Mouse (Mus musculus) layer of hippocampus, adult 8-10 months (tissue): ENCODE data around the gene Cdk19. TPM values are rescaled to one million over a fixed set of nuclear protein-coding genes. Genes with fewer than 3 reads are reported as not detected.
"Not testable (repeated sequence)": the region's sequence is repeated elsewhere in the genome, so short reads cannot be mapped to it uniquely, and the experiment has no call there.

Experiments
- DNase-seq, 2 experiments: peaks; one replicate each; pipeline ENCODE4 v3.0.0; 2022; ENCODE audit warnings: low spot score in 2 of 2
- total RNA-seq, 4 experiments: library from RNA; stranded (reverse); gene quantifications; 2 replicates each; pipeline ENCODE4 v1.2.4; 2022

The Cdk19 gene
- total RNA-seq, 4 experiments from 2014 or later: 32.8 to 35.1 (median 34.0) TPM

- no peak for DNase-seq
These were observed 139.3 kb downstream of the Cdk19 start for GRCm38 (mm10) chr10:40478626-40479025.

DNA sequence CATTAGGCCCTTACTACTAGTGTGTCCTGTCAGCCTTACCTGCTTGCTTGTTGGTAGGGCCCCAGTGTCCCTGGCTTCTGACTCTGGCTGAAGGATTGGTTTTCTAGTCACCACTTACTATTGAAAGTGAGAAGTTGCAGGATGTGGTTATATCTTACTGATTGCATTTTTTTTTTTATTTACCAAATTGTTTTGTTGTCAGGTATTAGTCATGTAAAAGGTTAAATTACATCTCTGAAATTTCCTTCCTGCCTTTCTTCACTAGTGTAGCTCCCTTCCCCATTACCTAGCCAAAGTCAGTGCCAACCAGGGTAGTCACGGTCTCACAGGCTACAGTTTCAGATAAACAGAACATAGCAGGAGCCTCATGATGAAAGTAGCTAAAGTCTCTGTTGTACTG is 139.9 kb downstream of the Cdk19 start:
- no peak for DNase-seq

- no peak for DNase-seq
These were observed 140.3 kb downstream of the Cdk19 start for GRCm38 (mm10) chr10:40479621-40480193.

- no peak for DNase-seq
These were observed 142.2 kb downstream of the Cdk19 start for GRCm38 (mm10) chr10:40481534-40481933.

DNA sequence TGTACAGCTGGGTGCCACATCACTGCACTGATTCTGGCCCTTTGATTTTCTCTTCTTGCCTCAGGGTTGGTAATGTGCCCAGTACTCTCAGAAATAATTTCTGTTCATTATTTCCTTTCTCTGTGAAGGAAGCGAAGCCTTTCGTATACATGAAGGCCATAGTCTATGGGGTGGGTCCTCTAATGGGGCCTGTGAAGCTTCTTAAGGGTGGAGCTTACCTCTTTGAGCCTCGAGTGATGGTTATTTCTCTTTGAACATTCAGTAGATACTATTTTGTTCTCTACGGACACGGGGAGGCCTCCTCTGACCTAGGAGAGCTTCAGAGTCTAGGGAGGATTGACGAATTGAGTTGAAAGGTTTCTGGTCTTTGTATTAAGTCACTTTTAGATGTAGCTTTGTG is 142.9 kb downstream of the Cdk19 start:
- DNase-seq: no peak

DNA sequence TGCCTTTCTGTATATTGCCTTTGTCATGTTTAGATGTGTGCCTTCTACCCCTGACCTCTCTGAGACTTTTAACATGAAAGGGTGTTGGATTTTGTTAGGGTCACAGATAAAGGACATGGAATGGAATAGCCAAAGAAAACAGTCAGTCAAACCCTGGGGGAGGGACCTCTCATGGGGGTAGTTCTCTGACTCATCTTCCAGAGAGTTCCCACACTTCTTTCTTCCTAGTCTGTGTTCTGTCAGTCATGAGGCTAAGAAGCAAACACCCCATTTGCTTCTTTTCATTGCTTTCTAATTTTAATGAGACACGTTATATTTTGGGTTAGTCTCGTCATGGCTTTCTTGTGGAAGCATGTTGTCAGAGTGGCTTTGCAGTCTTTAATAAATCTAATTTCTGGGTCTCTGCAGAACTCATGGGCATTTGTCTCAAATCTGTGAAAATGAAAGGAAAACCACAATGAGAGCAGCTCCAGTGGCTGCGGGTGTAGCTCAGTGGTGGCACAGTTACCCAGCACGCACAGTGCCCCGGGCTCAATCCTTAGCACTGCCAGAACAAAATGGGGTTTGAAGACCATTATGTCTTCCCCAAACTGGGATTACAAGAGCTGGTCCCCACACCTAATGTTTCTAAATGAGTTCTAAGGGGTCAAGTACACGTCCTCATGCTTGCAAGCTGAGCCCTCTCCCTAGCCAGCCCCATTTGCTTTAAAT is 149.9 kb downstream of the Cdk19 start:
- no peak for DNase-seq

DNA sequence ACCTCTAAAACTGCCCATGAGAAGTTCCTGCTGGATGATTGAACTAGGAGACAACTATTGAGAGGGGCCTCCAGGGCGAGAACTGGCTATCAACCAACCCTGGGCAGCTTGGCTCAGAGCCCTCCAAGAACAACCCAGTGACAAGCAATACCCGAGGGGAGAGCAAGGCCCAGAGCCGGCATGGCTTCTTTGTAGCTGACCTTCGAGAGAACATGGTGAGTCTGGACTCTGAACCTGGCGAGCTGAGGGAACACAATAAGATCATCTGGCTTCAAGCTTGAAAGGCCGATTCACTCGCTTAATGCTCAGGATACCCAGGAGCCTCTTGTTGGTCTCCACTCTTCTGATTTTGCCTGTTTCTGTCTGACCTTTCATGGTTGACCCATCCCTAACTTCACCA is 151.8 kb downstream of the Cdk19 start:
- no peak for DNase-seq

GRCm38 (mm10) chr10:40491748-40492147 is 152.4 kb downstream of the Cdk19 start:
- DNase-seq: no peak

GRCm38 (mm10) chr10:40494181-40495162 is 155.1 kb downstream of the Cdk19 start:
- DNase-seq: no peak

GRCm38 (mm10) chr10:40497301-40498041 is 158.1 kb downstream of the Cdk19 start:
- DNase-seq: no peak

GRCm38 (mm10) chr10:40498426-40498825 is 159.1 kb downstream of the Cdk19 start:
- no peak for DNase-seq

DNA sequence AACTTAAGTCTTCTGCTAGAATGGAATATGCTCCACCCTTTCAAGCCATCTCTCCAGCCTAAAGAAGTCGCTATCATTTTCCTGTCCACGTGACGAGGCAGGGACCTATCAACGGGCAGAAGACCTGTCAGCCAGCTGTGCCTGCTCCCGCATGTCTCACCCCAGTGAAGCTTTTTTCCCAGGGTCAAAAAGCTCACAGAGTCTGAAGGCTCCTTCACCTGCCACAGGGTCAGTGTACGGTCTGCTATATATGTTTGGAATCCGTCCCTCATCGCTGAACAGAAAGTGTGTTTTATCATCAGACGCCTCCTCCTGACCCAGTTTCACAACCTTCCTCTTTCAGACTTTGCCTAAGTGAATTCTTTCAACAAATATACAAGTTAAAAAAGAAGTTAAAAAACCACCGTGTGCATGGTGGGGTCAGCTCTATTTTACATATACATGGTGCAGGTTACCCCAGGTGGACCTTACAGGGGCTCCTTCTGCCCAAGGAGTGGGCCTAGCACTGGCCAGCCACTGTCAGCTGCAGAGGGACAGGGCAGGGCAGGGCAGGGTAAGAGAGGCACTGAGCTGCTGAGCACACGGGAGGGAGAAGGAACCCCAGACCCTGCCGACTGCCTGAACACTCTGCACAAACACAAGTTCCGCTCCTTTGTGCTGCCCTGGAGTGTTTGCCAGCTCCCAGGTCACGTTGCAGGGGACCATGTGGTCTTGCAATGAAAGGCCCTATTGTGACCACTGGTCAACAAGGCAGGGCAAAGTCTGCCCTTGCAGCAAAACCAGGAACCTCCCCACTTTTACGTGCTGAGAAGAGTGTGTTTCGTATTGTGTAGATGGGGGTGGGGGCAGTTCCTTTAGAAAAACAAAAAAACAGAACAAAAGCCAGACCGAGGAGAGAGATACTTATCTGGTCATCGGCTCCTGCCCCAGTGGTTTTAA is 160.2 kb downstream of the Cdk19 start:
- DNase-seq: peak; percentile 83 to 93

- no peak for DNase-seq
These were observed 161.4 kb downstream of the Cdk19 start for GRCm38 (mm10) chr10:40500723-40501245.

DNA sequence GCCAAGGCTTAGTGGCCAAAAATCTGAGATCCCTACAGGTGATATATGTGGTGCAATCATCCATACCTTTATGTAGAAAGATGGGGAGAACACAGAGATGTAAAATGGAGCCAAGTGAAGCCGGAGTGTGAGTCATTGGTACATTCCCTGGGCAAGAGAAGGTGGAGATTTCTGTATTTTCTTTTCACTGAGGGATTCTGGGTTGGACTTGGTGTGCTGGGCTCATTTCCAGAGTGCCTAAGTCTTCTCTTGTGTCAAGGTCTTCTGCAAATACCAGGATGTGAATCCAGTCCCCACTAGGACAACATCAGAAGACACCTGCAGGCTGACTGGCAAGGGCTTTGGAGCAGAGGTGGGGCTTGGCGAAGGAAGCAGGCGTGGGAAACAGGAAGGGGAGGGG is 163.4 kb downstream of the Cdk19 start:
- no peak for DNase-seq

DNA sequence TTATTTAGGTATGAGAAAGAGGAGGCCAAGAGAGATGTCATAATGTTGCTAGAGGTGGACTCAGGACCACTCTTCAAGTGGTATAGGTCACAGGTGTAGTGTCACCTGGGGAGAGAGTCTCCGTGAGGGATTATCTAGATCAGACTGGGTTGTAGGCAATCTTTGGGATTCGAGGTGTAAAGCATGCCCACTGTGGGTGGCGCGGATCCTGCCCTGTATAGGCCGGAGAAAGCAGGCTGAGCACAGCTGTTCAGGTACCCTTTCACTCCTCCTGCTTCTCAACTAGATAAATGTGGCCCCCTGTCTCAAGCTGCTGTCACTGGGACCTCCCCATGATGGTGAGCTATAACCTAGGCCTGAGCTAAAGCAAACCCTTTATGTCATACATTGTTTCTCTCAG is 171.0 kb downstream of the Cdk19 start:
- DNase-seq: no peak

DNA sequence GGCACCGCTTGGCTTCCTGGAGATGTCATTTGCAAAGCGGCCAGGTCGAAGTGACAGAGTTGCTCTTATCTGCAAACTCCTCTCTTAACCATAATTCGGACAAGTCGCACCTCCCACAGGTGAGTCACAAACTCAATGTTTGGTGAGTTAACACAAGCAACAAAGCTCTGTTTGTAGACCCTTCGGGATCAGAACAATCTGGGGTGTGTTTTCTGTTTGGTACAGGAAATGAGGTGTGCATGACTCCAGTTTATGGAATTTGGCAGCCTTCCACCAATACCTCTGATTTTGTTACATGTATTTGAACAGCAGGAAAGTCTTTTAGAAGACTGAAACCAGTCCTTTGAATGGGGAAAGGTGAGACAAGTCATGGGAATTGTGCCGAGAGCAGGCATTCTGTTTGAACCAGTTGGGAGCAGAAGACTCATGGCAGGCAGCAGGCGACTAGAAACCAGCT is 171.9 kb downstream of the Cdk19 start:
- no peak for DNase-seq

- DNase-seq: no peak
These were observed 172.8 kb downstream of the Cdk19 start for GRCm38 (mm10) chr10:40512185-40512584.

DNA sequence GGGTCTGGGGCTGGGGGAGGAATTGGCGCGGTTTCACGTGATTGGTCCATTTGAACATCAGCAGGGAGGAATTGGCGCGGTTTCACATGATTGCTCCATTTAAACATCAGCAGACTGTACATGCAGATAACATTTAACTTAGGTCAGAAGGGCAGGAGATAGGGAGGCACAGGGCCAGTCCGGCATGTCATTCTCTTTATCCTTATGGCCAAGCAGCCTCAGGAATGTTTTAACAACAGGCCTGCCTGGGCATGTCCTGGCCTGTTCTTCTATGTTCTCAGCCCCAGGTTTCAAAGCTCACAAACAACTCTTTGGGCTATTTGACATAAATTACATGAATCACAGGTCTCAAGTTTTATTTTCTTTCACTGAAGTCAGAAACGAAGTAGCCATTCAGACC is 173.6 kb downstream of the Cdk19 start:
- not testable (repeated sequence) for DNase-seq

GRCm38 (mm10) chr10:40515225-40515681 is 175.9 kb downstream of the Cdk19 start:
- DNase-seq: no peak

GRCm38 (mm10) chr10:40516421-40516820 is 177.1 kb downstream of the Cdk19 start:
- peak; percentile 72 to 84 for DNase-seq
